Mouse (Mus musculus) lung, adult 2 months (tissue): Measurements from ENCODE around the gene Txndc2. TPM values are rescaled to one million over a fixed set of nuclear protein-coding genes. Genes with fewer than 3 reads are reported as not detected.
A peak's percentile ranks its signal among the peaks of the same experiment; 100 is the strongest.

ENCODE experiments used
- DNase-seq: peaks from one replicate; pipeline ENCODE4 v3.0.0; 2022
- H3K4me1 ChIP-seq: fragments of 200-500 bp; 2 replicates; pipeline ENCODE4 v1.6.1; 2011; ENCODE audit warnings: low read length; ENCODE audit not compliant: control insufficient read depth, insufficient read depth
- H3K4me3 ChIP-seq: fragments of 200-500 bp; replicated peaks from 2 replicates; pipeline ENCODE3; 2011; ENCODE audit warnings: low read depth, mild to moderate bottlenecking, control low read depth, low read length; ENCODE audit errors: extremely low read depth
- CTCF ChIP-seq: fragments of 200-500 bp; IDR thresholded peaks from 2 replicates; pipeline ENCODE4 v1.5.1; 2011; ENCODE audit warnings: mild to moderate bottlenecking, low read length, control low read depth; ENCODE audit not compliant: insufficient read depth
- POLR2A ChIP-seq: fragments of 200-500 bp; IDR thresholded peaks from 2 replicates; pipeline ENCODE4 v1.6.1; 2011; ENCODE audit warnings: low read depth, mild to moderate bottlenecking, control low read depth, low read length, borderline replicate concordance; ENCODE audit errors: extremely low read depth
- WGBS: fragments of 180-500 bp; shearing (Covaris S2); methylation state at CpG from one replicate; pipeline ENCODE4 v1.1.7; 2018; 5-methylcytosine and 5-hydroxymethylcytosine counted together
- polyA plus RNA-seq: library from polyadenylated mRNA; depleted of rRNA; stranded (reverse); fragments of >200 nt; gene quantifications from 2 replicates; pipeline ENCODE4 v1.2.3, GENCODE M21; 2012

Gene Txndc2
- polyA plus RNA-seq, 1 experiment: 0.09 TPM

DNA sequence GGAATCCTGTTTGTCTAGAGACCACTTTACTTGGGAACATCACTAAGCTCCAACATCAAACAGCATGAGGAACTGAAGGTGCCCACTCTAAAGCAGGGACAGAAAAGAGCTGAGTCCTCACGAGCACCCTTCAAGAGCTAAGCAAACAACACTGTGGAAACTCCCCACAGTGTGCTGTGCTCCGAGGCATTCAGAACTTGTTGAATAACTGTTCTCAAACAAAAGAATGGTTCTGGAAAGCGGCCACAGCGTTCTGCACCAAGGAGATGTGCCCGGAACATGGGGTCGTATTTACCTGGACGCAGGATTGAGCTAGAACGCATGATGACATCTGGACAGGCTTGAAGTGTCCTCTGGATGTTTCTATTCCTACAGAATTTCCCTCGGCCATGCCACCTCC, 16.0 kb upstream of the Txndc2 start:
- 75% methylated on average over 9 of the region's 9 CpGs for WGBS
- peak; percentile 59 for DNase-seq
- peaks cover 11% of the 10 kb centered on the region; the same call in 1 of the 2 replicates for H3K4me1 ChIP-seq
- H3K4me3 ChIP-seq: no peak overlapping the region
- TF ChIP-seq POLR2A: no peak
- TF ChIP-seq CTCF: no peak

DNA sequence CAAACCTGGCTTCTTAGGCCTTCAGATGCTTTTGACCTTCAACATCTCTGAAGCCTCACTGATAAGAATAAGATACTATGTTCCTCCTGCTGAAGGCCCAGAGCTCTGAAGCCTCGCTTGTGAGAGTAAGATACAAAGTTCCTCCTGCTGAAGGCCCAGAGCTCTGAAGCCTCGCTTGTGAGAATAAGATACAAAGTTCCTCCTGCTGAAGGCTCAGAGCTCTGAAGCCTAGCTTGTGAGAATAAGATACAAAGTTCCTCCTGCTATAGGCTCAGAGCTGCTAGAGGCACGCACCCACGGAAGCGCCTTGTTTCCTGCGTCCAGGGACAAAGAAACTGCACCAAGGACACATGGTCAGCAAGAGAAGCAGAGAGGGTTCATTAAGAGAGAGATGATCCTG, 14.8 kb upstream of the Txndc2 start:
- WGBS: 85% methylated on average over 6 of the region's 6 CpGs
- no peak for DNase-seq
- no peak for TF ChIP-seq CTCF
- TF ChIP-seq POLR2A: no peak
- Histone ChIP-seq H3K4me3 (no peak overlapping the region), H3K4me1 (peaks cover 11% of the 10 kb centered on the region; the same call in 1 of the 2 replicates)

DNA sequence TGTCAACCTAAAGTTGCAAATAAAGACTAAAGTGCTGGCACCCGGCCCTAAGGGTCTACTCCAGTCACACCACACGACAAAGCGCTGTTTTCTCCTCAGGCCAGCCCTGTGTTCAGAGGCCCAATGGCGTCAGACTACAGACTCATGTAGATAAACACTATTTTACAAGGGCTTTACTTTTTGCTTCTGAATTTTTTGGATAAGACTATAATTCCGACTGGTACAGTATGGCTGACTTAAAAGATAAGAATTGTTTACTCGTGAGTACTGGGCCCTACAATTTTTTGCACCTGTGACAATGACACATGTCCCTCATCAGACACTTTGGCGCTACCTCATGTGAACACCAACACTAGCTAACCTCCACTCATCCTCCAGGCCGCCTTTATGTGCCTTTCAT, 14.1 kb upstream of the Txndc2 start:
- WGBS: 77% methylated on average over 8 of the region's 8 CpGs
- no peak for DNase-seq
- no peak for TF ChIP-seq CTCF
- no peak for TF ChIP-seq POLR2A
- peaks cover 11% of the 10 kb centered on the region; the same call in 1 of the 2 replicates for H3K4me1 ChIP-seq
- no peak overlapping the region for H3K4me3 ChIP-seq

DNA sequence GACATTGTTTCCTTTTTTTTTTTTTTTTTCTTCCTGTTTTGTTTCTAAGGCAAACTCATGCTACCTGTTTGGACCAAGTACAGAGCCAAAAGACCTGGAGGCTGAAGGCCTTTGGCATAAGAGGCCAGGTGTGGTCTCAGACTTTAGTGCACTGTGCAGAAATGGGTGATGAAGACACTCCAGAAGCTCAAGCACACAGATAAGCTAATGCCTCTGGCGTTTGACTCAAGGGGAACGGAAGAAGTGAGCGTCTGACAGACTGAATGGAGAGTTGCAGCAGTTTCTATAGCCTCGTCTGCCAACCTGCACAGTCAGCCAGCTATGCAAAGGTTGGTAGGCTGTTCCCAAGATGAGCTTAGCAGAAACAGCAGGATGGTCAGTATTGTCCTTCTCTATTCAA, 13.6 kb upstream of the Txndc2 start:
- no peak overlapping the region for H3K4me3 ChIP-seq
- peaks cover 11% of the 10 kb centered on the region; the same call in 1 of the 2 replicates for H3K4me1 ChIP-seq
- DNase-seq: no peak
- no peak for TF ChIP-seq POLR2A
- WGBS: 76% methylated on average over 4 of the region's 4 CpGs

DNA sequence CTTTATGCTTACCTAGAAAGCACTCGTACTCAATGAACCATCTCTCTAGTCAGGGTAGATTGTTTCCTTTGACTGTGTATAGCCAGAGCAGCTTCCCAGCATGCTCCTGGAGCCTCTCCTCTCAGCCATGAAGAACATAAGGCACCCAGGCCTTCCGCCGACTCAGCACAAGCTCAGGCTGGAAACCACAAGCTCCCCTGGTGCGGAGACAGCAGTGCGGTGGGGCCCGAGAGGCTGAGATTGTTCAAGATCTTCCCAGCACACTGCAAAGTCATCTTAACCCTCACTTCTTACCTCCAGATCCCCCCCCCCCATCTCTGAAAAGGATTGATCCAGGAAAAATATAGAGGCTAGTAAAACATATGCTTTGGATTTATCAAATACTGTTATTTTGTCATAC, 8.6 kb upstream of the Txndc2 start:
- WGBS: 89% methylated on average over 6 of the region's 6 CpGs

DNA sequence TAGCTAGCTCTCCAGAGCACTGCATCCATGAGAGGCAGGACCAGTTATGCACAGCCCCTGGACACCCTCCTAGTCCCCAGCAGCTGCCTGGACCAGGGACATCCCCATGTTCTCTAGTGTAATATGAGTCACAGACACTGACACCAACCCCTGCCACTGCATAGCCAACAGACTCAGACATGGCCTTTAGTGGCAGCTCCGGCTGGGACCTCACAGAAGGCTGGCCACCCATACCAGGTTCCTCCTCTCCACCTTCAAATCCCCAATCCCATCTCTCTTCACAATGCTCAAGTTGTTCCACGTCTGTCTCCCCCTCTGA, 7.2 kb upstream of the Txndc2 start:
- 82% methylated on average over 2 of the region's 2 CpGs for WGBS
- Histone ChIP-seq H3K4me3 (no peak overlapping the region), H3K4me1 (no peaks in the 10 kb centered on the region)
- DNase-seq: no peak
- TF ChIP-seq POLR2A: no peak

More for the DNA sequence above, 8.6 kb upstream of the Txndc2 start:
- TF ChIP-seq POLR2A (no peak), CTCF (no peak)
- H3K4me1 ChIP-seq: no peaks in the 10 kb centered on the region
- H3K4me3 ChIP-seq: no peak overlapping the region
- no peak for DNase-seq

DNA sequence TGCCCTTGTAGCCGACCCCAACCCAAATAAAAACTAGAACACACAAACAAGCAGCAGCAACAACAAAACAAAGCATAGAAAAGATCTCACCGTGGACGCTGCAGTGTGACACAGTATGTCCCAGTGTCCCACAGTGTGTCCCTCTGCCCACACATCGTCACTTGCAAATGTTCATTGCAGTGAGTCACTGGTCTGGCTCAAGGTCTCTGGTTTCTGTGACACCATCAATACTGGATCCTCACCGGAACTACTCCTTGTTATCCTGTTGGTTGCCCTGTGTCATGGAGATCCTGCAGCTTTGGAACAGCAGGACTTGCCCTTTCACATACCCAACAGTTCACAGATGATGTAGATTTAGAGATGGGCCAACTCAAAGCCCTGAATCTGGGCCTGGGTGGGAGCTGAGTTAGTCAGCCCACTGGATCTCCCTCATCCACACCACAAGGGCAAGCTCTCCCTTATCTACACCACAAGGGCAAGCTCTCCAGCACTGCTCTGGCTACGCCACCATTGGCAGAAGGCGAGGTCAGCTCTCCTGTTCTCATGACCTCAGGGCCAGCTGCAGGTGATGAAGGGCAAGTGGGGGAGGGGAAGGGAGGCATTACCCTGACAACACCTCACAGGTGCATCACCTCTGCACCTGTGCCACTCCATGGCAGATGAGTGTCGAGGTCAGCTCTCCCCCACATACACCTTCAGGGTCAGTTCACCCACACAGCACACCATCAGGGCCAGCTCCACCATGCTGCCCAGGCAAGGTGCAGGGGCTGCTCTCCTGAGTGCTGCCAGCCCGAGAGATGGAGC, 6.6 kb upstream of the Txndc2 start:
- H3K4me3 ChIP-seq: no peak overlapping the region
- TF ChIP-seq POLR2A (no peak), CTCF (no peak)
- DNase-seq: no peak
- 80% methylated on average over 9 of the region's 9 CpGs for WGBS
- H3K4me1 ChIP-seq: no peaks in the 10 kb centered on the region

DNA sequence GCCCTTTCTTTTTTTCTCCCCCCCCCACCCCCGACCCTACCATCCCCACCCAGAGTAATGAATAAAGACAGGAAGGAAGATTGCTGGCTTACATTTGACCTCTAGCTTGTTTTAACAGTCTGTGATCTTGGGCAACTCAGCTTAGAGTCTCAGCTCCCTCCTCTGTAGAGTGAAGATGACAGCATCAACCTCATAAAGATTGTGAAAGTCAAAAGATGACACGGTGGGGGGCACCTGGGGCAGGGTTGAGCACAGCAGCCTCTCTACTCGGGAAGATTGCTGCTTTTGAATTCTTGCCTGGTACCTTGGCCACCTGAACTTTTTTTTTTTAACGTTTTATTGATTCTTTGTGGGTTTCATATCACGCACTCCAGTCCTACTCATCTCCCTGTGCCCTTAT, 6.0 kb upstream of the Txndc2 start:
- TF ChIP-seq CTCF (no peak), POLR2A (no peak)
- Histone ChIP-seq H3K4me1 (no peaks in the 10 kb centered on the region), H3K4me3 (no peak overlapping the region)
- DNase-seq: no peak
- 47% methylated on average over 5 of the region's 5 CpGs for WGBS

DNA sequence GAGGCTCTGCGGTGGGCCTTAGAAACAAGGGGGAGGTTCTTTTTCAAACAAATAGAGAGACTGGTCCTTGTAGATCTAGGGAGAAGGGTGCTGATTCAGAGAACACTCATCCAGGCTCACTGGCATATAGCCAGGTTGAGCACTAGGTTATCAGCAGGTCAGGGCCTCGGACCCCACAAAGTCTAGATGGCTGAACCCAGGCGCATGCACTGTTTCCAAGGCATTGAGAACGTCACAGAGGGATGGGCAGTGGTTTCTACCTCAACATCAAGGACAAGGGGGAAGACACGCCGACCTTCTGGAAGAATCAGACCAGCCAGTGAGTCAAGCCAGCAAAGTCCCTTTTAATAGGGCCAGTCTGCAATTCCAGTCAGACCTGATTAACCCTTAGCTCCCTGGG, 5.3 kb upstream of the Txndc2 start:
- no peak overlapping the region for H3K4me3 ChIP-seq

DNA sequence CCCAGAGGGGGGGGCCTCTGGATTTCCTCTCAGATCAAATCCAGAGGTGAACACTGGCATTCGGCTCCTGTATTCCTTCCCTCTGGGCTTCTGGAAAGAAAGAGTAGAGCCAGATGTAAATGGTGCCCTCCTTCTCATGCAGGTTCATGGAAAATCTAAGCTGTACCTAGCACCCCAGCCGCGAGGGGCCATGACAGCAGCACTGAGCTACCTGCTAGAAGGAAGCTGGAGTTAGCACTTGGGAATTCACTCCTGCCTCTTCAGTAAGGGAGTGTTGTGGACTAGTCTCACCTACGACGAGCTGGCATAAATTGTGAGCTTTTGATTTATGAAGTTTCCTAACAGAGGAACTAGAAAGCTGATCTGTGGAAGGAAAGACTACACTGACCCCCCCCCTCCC, 1.6 kb upstream of the Txndc2 start:
- no peak for TF ChIP-seq CTCF
- TF ChIP-seq POLR2A: no peak
- WGBS: 52% methylated on average over 5 of the region's 5 CpGs
- Histone ChIP-seq H3K4me3 (no peak overlapping the region), H3K4me1 (peaks cover 6% of the 10 kb centered on the region)
- DNase-seq: no peak

More for the DNA sequence above, 5.3 kb upstream of the Txndc2 start:
- 76% methylated on average over 6 of the region's 6 CpGs for WGBS
- peaks cover 5% of the 10 kb centered on the region for H3K4me1 ChIP-seq
- no peak for TF ChIP-seq POLR2A
- no peak for DNase-seq

DNA sequence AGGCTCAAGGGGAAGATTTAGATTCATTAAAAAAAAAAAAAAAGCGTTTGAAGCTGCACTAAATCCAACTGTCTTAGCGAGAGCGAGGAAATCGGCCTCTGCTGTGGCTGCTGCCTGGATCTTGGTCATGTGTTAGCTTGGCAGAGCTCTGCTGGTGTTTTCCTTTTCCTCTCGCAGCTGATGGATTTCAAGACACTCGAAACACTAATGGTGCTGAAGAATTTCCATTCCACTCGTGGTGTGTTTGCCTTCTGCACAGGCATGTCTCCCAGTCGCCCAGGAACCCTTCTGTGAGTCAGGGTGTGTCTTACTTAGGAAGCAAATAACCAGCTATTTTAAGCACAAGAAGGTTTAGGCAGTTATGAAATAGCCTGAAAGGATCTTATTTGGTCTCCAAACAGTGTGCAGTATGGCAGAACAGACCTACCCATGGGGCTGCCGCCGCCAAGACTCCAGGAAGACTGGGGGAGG, 1.1 kb upstream of the Txndc2 start:
- DNase-seq: peak; percentile 63
- TF ChIP-seq POLR2A (no peak), CTCF (no peak)
- WGBS: 37% methylated on average over 10 of the region's 10 CpGs
- Histone ChIP-seq H3K4me1 (peaks cover 6% of the 10 kb centered on the region), H3K4me3 (no peak overlapping the region)

DNA sequence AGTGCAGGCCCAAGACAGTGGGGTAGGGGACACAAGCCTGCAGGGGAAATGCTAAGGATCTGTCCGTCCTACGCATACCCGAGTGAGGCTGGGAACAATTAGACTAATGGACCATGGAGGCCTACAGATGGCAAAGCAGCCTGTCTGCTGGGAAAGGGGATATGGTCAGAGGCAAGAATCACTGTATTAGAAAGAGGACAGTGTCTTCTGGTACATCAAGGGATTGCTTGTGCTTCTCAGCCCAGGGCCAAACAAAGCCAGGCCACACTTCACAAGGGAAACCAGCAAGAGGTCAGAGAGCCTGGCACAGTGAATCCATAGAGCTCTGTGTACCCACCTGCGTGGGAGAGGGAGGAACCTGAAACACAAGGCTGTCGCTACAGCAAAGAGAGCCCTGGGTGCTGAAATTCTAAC, 617 bp upstream of the Txndc2 start:
- TF ChIP-seq POLR2A (no peak), CTCF (no peak)
- WGBS: 79% methylated on average over 5 of the region's 5 CpGs
- no peak for DNase-seq

More for the DNA sequence above, 617 bp upstream of the Txndc2 start:
- Histone ChIP-seq H3K4me3 (no peak overlapping the region), H3K4me1 (peaks cover 6% of the 10 kb centered on the region)
